Mouse (Mus musculus) cerebellum, adult 9-10 months (tissue): ENCODE measurements at regions not wholly inside any gene's neighbourhood (a gene's known extent, or its start where the extent isn't known, plus 50 kb on each side); places are given as distances from the start of the nearest gene placed in this dataset.
"Not testable (repeated sequence)": the region's sequence is repeated elsewhere in the genome, so short reads cannot be mapped to it uniquely, and the experiment has no call there.

Source experiments
- DNase-seq: peaks from one replicate; pipeline ENCODE4 v3.0.0; 2022

- no peak for DNase-seq
These were observed 57.1 kb downstream of the Pou4f1 start for GRCm38 (mm10) chr14:104410730-104411129.

DNA sequence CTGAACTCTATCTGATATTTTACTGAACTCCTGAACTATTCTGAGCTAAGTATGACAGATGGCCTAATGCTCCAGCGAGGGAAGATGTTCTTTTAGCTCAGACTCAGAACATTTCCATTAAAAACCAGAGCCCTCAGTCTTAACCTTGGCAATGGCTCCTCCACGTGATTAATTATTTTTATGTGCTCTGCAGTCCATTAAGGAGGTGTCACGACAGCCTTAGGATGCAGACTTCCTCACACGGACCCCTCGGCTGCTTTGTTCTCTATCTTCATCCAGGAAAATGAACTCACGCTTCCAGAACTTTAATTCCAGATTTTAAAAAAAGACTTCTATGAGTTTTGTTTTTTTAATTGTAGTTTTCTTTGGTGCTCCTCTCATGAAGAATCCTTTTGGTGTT lies 57.5 kb downstream of the Pou4f1 start:
- DNase-seq: no peak

DNA sequence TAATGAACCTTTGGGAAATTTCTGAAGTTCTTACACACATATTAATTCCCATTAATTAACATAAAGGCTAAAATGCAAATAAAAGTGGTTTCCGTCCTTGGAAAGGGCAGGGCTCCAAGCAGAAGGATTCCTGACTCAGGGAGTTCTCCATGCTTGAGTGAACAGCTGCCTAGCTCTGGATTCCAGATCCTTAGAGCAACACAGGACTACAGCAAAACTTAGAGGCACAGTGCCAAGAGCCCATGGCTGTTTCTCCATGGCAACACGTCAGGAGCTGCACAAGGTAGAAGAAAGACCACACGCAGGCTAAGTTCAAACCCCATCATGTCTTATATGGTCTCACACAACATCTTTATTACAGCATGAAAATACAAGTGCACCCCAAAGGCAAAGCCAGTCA lies 61.7 kb downstream of the Pou4f1 start:
- DNase-seq: no peak

- DNase-seq: no peak
These were observed 78.3 kb downstream of the Pou4f1 start for GRCm38 (mm10) chr14:104389297-104390071.

GRCm38 (mm10) chr14:104388879-104389278 lies 78.9 kb downstream of the Pou4f1 start:
- DNase-seq: no peak

- DNase-seq: no peak
These were observed 86.8 kb downstream of the Pou4f1 start for GRCm38 (mm10) chr14:104380986-104381385.

DNA sequence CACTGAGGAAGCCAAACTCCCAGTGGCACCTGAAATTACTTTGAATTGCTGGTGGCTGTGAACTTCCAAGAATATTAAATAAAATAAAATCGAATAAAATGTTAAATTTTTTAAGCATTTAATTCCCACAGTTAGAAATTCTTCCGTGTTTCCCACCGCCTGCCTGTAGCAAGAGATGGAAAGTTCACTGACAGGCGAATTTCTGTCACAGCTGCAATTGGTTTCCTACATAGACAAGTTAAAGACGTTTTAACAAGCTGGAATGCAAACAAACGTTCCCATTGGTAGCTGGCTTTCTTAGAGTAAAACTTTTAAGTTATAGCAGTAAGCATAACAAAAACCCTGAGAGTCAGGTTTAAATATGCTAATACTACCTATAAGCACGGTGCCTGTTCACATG lies 95.0 kb downstream of the Pou4f1 start:
- no peak for DNase-seq

DNA sequence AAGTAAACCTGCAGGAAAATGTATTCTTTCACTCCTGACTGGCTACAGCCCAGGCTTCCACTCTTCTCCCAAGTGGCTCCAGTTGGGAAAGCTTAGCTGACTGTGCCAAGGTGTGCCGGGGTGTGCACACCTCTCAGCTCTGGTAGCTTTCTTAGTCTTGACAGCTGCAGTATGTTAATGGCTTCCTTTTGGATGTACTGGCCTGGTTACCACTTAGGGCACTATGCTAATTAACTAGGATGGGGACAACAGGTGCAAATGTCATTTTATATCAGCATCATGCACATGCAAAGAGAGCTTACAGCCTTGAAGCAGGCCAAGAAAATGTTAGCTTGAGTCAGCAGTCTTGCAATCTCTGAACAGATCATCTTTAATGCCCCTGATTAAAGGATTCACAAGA lies 111.2 kb downstream of the Pou4f1 start:
- DNase-seq: no peak

DNA sequence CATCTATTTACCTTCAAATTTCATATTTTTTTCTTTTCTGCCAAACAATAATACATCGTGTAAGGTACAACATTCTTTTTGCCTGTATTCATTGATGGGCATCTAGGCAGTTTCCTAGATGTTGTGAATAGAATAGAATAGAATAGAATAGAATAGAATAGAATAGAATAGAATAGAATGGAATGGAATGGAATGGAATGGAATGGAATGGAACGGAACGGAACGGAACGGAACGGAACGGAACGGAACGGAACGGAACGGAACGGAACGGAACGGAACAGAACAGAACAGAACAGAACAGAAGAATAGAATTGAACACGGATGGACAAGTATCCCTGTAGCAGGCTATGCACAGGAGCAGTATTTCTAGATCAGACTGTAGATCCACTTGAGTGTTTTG lies 131.0 kb downstream of the Pou4f1 start:
- DNase-seq: not testable (repeated sequence)

DNA sequence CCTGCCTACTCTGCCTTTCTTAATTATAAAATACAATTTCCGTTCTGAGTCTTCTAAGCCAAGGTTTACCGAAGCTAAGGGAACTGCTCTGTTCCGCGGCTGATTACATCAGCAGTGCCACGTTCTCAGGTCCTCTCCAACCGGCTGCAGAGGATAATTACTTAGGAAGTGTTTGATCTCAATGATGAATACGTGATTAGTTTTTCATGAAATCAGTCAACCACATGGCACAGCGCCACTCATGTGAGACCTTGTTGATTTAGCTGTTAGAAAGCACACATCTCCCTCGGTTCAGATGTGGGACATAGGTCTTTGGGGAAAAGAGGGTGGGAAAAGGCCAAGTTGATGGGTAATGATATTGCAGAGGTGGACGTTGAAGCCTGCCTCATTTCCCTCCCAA lies 141.7 kb downstream of the Pou4f1 start:
- no peak for DNase-seq

- no peak for DNase-seq
These were observed 167.7 kb downstream of the Pou4f1 start for GRCm38 (mm10) chr14:104300141-104300540.

GRCm38 (mm10) chr14:104298312-104298711 lies 169.5 kb downstream of the Pou4f1 start:
- no peak for DNase-seq

DNA sequence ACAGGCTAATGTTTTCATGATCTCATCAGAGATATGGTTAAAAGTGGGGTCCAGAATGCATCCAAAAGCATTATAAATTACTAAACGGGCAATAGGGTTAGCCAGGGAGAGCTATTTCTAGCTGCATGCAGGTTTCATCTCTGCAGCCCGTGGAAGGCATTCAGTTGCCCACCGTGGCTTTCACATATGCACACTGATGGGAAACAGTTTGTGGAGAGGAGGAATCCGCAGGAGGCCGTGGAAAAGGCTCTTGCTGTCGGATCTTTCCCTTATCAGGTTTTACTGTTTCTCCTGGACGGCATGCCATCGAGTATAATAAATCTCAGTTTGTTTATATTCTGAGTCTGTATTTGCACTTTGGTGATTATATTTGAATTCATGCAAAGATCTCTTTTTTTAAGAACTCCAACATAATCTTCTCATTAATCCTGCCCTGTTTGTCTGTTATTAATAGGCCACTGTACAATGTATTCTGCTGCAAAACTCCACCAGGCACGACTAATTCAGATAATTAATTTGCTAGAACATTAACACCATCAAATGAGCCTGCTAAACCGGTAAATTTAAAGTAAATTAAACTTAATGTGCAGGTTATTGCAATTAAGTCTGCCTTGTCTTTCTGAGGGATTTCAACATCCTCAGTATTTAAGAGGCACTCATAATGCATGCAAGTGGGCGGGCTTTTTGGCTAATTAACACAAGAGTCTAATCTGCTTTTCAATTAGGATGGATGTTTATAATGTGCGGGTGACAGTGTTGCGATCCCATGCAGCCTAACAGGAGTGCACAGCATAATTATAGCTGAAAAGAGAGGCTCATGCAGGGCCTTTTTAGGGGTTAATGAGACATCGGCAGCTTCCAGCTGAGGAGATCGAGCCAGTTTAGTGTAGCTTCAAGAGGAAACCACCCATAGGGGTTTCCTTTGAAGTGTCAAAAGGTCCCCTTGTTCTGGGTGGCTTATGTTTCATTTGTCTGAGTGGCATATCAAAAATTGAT lies 170.2 kb downstream of the Pou4f1 start:
- no peak for DNase-seq

GRCm38 (mm10) chr14:104293814-104294213 lies 174.0 kb downstream of the Pou4f1 start:
- DNase-seq: no peak

DNA sequence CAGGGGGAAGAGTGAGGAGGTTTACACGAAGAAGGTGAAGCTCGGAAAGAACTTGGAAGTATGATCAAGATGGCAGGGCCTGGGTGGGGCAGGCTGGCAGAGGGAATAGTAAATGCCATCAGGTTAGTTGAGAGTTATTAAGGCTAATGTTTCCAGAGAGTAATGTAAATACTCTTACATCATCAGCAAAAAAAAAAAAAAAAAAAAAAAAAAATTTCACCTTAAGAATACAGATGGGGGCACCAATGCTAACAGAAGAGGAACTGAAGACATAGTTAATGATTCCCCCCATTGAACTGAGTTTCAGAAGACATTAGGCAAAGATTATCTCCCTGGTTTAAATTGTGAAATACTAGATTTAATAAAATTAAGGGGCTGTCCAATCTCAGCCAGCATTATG lies 174.7 kb downstream of the Pou4f1 start:
- DNase-seq: no peak

GRCm38 (mm10) chr14:104280353-104280752 lies 187.4 kb downstream of the Pou4f1 start:
- peak; percentile 50 for DNase-seq

GRCm38 (mm10) chr14:104279890-104280289 lies 187.9 kb downstream of the Pou4f1 start:
- peak; percentile 82 for DNase-seq

DNA sequence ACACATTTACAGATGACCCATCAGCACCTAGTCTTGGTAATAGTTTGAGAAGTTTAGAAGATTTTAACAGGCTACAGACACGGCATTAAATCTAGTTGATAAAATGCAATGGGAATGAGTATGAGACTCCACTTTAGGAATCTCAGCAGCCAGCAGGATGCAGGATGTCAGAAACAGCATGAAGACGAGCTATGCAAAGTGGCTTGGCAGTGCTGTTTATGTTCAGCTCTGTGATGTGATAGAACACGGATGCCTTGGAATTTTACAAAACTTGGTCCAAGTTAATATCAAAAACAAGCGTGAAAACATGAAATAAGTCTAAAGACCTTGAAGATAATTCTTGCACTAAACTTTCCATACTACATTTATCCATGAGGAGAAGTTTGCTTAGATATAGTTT lies 193.0 kb downstream of the Pou4f1 start:
- DNase-seq: no peak

- no peak for DNase-seq
These were observed 202.7 kb downstream of the Pou4f1 start for GRCm38 (mm10) chr14:104264919-104265764.

GRCm38 (mm10) chr14:104216965-104217364 lies 250.8 kb downstream of the Pou4f1 start:
- no peak for DNase-seq

GRCm38 (mm10) chr14:104210719-104211118 lies 257.1 kb downstream of the Pou4f1 start:
- DNase-seq: no peak

- no peak for DNase-seq
These were observed 258.9 kb downstream of the Pou4f1 start for GRCm38 (mm10) chr14:104208855-104209254.
